Mouse (Mus musculus) myocyte (in vitro differentiated cells): Measurements from ENCODE around the gene Nrip1.

Experiments
- CEBPB ChIP-seq: IDR thresholded peaks from 2 replicates; pipeline ENCODE4 v1.6.1; 2011; ENCODE audit warnings: mild to moderate bottlenecking, moderate library complexity; ENCODE audit not compliant: poor library complexity, insufficient read depth, severe bottlenecking
- E2F4 ChIP-seq: IDR thresholded peaks from one replicate; pipeline ENCODE4 v1.6.1; 2011; ENCODE audit warnings: mild to moderate bottlenecking, control low read depth, moderate library complexity; ENCODE audit not compliant: insufficient read depth
- MYOD1 ChIP-seq, 3 experiments: IDR thresholded peaks; one replicate each; pipeline ENCODE4 v1.6.1; 2011; ENCODE audit warnings: control low read depth in 2 of 3, low read depth in 2 of 3, mild to moderate bottlenecking in 2 of 3, moderate library complexity in 1 of 3; ENCODE audit not compliant: insufficient read length in 2 of 3, control insufficient read depth in 1 of 3
- MYOG ChIP-seq, 3 experiments: IDR thresholded peaks; one replicate each; pipeline ENCODE4 v1.6.1; 2011; ENCODE audit warnings: control low read depth in 2 of 3, low read depth in 2 of 3, mild to moderate bottlenecking in 2 of 3; ENCODE audit not compliant: insufficient read length in 2 of 3, control insufficient read depth in 1 of 3, insufficient read depth in 1 of 3
- POLR2A ChIP-seq: IDR thresholded peaks from one replicate; pipeline ENCODE4 v1.6.1; 2011; ENCODE audit warnings: low read depth, mild to moderate bottlenecking, control low read depth, moderate library complexity; ENCODE audit not compliant: insufficient read length
- POLR2AphosphoS2 ChIP-seq: IDR thresholded peaks from one replicate; pipeline ENCODE4 v1.6.1; 2011; ENCODE audit warnings: low read depth, control low read depth; ENCODE audit not compliant: insufficient read length
- TCF12 ChIP-seq: IDR thresholded peaks from one replicate; pipeline ENCODE4 v1.6.1; 2011; ENCODE audit warnings: mild to moderate bottlenecking, control low read depth; ENCODE audit not compliant: poor library complexity, insufficient read depth, severe bottlenecking
- TCF3 ChIP-seq: IDR thresholded peaks from one replicate; pipeline ENCODE4 v1.6.1; 2011; ENCODE audit warnings: low read depth, control low read depth; ENCODE audit not compliant: insufficient read length
- USF1 ChIP-seq: IDR thresholded peaks from one replicate; pipeline ENCODE4 v1.6.1; 2011; ENCODE audit warnings: low read depth, mild to moderate bottlenecking, control low read depth, moderate library complexity

- TF ChIP-seq POLR2A (no peak), CEBPB (no peak), USF1 (no peak), TCF12 (no peak), POLR2AphosphoS2 (no peak), MYOD1 (IDR thresholded peaks at IDR 0.05; ENCODE audit: control insufficient read depth in 1 of 3, insufficient read length in 2 of 3, low read depth in 2 of 3) (no peak), TCF3 (no peak), E2F4 (no peak), MYOG (IDR thresholded peaks at IDR 0.05; ENCODE audit: control insufficient read depth in 1 of 3, insufficient read depth in 1 of 3, insufficient read length in 2 of 3, low read depth in 2 of 3) (no peak)
Measured at GRCm38 (mm10) chr16:76377211-76377610, 3.6 kb upstream of the Nrip1 start.
